Mouse (Mus musculus): Measurements from ENCODE around the gene Tmem102. TPM values are rescaled to one million over a fixed set of nuclear protein-coding genes. Genes with fewer than 3 reads are reported as not detected.

The Tmem102 gene
- total and polyA plus RNA-seq, 3 experiments: 0.08 TPM; not detected in 2

- no peaks in the 10 kb centered on the region for H3K9me3 ChIP-seq (replicated peaks; ENCODE audit: low read length)
- peaks cover 13 to 30% of the 10 kb centered on the region in 2 experiments for H3K4me1 ChIP-seq (ENCODE audit: control insufficient read depth in 1 of 2, insufficient read depth in 2 of 2)
- no peak overlapping the region for H3K9ac ChIP-seq (ENCODE audit: insufficient read depth, low read depth)
- in situ Hi-C loops (cut with MboI; ENCODE audit: low pct_ligation_motif_present, low pct_unique_long_range_greater_than_20kb, low sequenced_read_pairs) (no loop called here), dilution Hi-C loops (cut with MboI; ENCODE audit: extremely low pct_ligation_motif_present, extremely low pct_unique_long_range_greater_than_20kb, low sequenced_read_pairs) (no loop called here)
- no peak overlapping the region for H3K27ac ChIP-seq (ENCODE audit: insufficient read depth, low read depth)
- no peak overlapping the region for H3K4me3 ChIP-seq (replicated peaks in 1 of 3; ENCODE audit: low read depth in 2 of 3, low read length in 2 of 3, poor library complexity in 1 of 3)
- TF ChIP-seq SMC3 (IDR thresholded peaks at IDR 0.05; ENCODE audit: low read depth, low read length) (no peak), MAZ (IDR thresholded peaks at IDR 0.05; ENCODE audit: low read depth, low read length) (no peak), NELFE (IDR thresholded peaks at IDR 0.05; ENCODE audit: low read depth, low read length) (no peak)
- H3K27me3 ChIP-seq (replicated peaks): peaks cover 4% of the 10 kb centered on the region
- no peak for DNase-seq (ENCODE audit: extremely low read depth)
- no peak overlapping the region for H3K4me2 ChIP-seq (ENCODE audit: insufficient read depth, low read depth, poor library complexity, severe bottlenecking)
- H3K79me2 ChIP-seq (replicated peaks; ENCODE audit: control insufficient read depth, extremely low read depth, insufficient read depth, poor library complexity, severe bottlenecking): peaks cover 18% of the 10 kb centered on the region
- peaks cover 0 to 3% of the 10 kb centered on the region in 2 experiments for H3K36me3 ChIP-seq (replicated peaks in 1 of 2; ENCODE audit: control insufficient read depth in 1 of 2, insufficient read depth in 1 of 2, low read length in 1 of 2)
Observed at GRCm38 (mm10) chr11:69760901-69761200, 44.6 kb downstream of the Tmem102 start.

GRCm38 (mm10) chr11:69760160-69760900, 45.1 kb downstream of the Tmem102 start:
- dilution Hi-C loops (cut with MboI; ENCODE audit: extremely low pct_ligation_motif_present, extremely low pct_unique_long_range_greater_than_20kb, low sequenced_read_pairs) (no loop called here), in situ Hi-C loops (cut with MboI; ENCODE audit: low pct_ligation_motif_present, low pct_unique_long_range_greater_than_20kb, low sequenced_read_pairs) (no loop called here)
- H3K4me3 ChIP-seq (replicated peaks in 1 of 3; ENCODE audit: low read depth in 2 of 3, low read length in 2 of 3, poor library complexity in 1 of 3): peak overlapping the region in 1 of 3 experiments; percentile 37
- H3K4me2 ChIP-seq (ENCODE audit: insufficient read depth, low read depth, poor library complexity, severe bottlenecking): peak overlapping the region; percentile 82; the same call in 1 of the 2 replicates
- peak overlapping the region; percentile 82; the same call in 1 of the 2 replicates for H3K9ac ChIP-seq (ENCODE audit: insufficient read depth, low read depth)
- peaks cover 23% of the 10 kb centered on the region for H3K79me2 ChIP-seq (replicated peaks; ENCODE audit: control insufficient read depth, extremely low read depth, insufficient read depth, poor library complexity, severe bottlenecking)
- H3K36me3 ChIP-seq (replicated peaks in 1 of 2; ENCODE audit: control insufficient read depth in 1 of 2, insufficient read depth in 1 of 2, low read length in 1 of 2): peaks cover 0 to 6% of the 10 kb centered on the region in 2 experiments
- TF ChIP-seq TCF12 (IDR thresholded peaks at IDR 0.05; ENCODE audit: low read depth, low read length) (no peak), HCFC1 (IDR thresholded peaks at IDR 0.05; ENCODE audit: low read depth, low read length) (no peak), BHLHE40 (IDR thresholded peaks at IDR 0.05; ENCODE audit: low read depth, low read length) (no peak), CHD2 (IDR thresholded peaks at IDR 0.05; ENCODE audit: low read length) (no peak), RAD21 (IDR thresholded peaks at IDR 0.05; ENCODE audit: low read depth, low read length) (no peak), JUN (IDR thresholded peaks at IDR 0.05; ENCODE audit: insufficient read depth, low read depth, low read length) (no peak), IRF4 (IDR thresholded peaks at IDR 0.05; ENCODE audit: low read depth, low read length) (no peak), PAX5 (IDR thresholded peaks at IDR 0.05; ENCODE audit: low read length) (no peak), E2F4 (IDR thresholded peaks at IDR 0.05; ENCODE audit: insufficient replicate concordance, low read depth, low read length) (no peak), JUND (conservative IDR thresholded peaks at IDR 0.05; ENCODE audit: low read depth, low read length) (no peak), NELFE (IDR thresholded peaks at IDR 0.05; ENCODE audit: low read depth, low read length) (no peak), MYC (IDR thresholded peaks at IDR 0.05; ENCODE audit: low read depth, low read length) (no peak), USF1 (IDR thresholded peaks at IDR 0.05; ENCODE audit: low read depth, low read length) (no peak)
- H3K27me3 ChIP-seq (replicated peaks): peaks cover 2% of the 10 kb centered on the region
- H3K9me3 ChIP-seq (replicated peaks; ENCODE audit: low read length): no peaks in the 10 kb centered on the region
- no peak for DNase-seq (ENCODE audit: extremely low read depth)
- peaks cover 13 to 31% of the 10 kb centered on the region in 2 experiments for H3K4me1 ChIP-seq (ENCODE audit: control insufficient read depth in 1 of 2, insufficient read depth in 2 of 2)
- H3K27ac ChIP-seq (ENCODE audit: insufficient read depth, low read depth): peak overlapping the region; percentile 44; the same call in 1 of the 2 replicates
